Mouse (Mus musculus): Measurements from ENCODE around the gene Zfp281.

Gene Zfp281

GRCm38 (mm10) chr1:136611803-136612202, 12.9 kb upstream of the Zfp281 start:
- no peak for DNase-seq (ENCODE audit: extremely low spot score, low read depth, low spot score)

- no peak for DNase-seq (ENCODE audit: extremely low spot score, low read depth, low spot score)
These were observed 11.4 kb upstream of the Zfp281 start for GRCm38 (mm10) chr1:136613300-136613751.

- DNase-seq (ENCODE audit: extremely low spot score, low read depth, low spot score), result no peak
These were observed 9.8 kb upstream of the Zfp281 start for GRCm38 (mm10) chr1:136614748-136615440.

- DNase-seq (ENCODE audit: extremely low spot score, low read depth, low spot score), result no peak
These were observed 7.4 kb upstream of the Zfp281 start for GRCm38 (mm10) chr1:136617163-136617788.

GRCm38 (mm10) chr1:136618570-136618969, 6.1 kb upstream of the Zfp281 start:
- no peak for DNase-seq (ENCODE audit: extremely low spot score, low read depth, low spot score)

- no peak for DNase-seq (ENCODE audit: extremely low spot score, low read depth, low spot score)
These were observed 556 bp downstream of the Zfp281 start for GRCm38 (mm10) chr1:136625019-136625895.

- no peak for DNase-seq (ENCODE audit: extremely low spot score, low read depth, low spot score)
These were observed 1.4 kb downstream of the Zfp281 start for GRCm38 (mm10) chr1:136626141-136626540.

GRCm38 (mm10) chr1:136626756-136627155, 2.1 kb downstream of the Zfp281 start:
- DNase-seq (ENCODE audit: extremely low spot score, low read depth, low spot score), result no peak

GRCm38 (mm10) chr1:136627591-136627990, 2.9 kb downstream of the Zfp281 start:
- DNase-seq (ENCODE audit: extremely low spot score, low read depth, low spot score), result no peak

- no peak for DNase-seq (ENCODE audit: extremely low spot score, low read depth, low spot score)
These were observed 8.2 kb downstream of the Zfp281 start for GRCm38 (mm10) chr1:136632891-136633290.

GRCm38 (mm10) chr1:136635644-136636043, 10.9 kb downstream of the Zfp281 start:
- no peak for DNase-seq (ENCODE audit: extremely low spot score, low read depth, low spot score)

- no peak for DNase-seq (ENCODE audit: extremely low spot score, low read depth, low spot score)
These were observed 12.2 kb downstream of the Zfp281 start for GRCm38 (mm10) chr1:136636946-136637345.

- DNase-seq (ENCODE audit: extremely low spot score, low read depth, low spot score), result no peak
These were observed 13.0 kb downstream of the Zfp281 start for GRCm38 (mm10) chr1:136637696-136638095.

GRCm38 (mm10) chr1:136638211-136638610, 13.5 kb downstream of the Zfp281 start:
- DNase-seq (ENCODE audit: extremely low spot score, low read depth, low spot score), result no peak

GRCm38 (mm10) chr1:136638699-136639098, 14.0 kb downstream of the Zfp281 start:
- DNase-seq (ENCODE audit: extremely low spot score, low read depth, low spot score), result no peak

- no peak for DNase-seq (ENCODE audit: extremely low spot score, low read depth, low spot score)
These were observed 14.5 kb downstream of the Zfp281 start for GRCm38 (mm10) chr1:136639221-136639620.

- no peak for DNase-seq (ENCODE audit: extremely low spot score, low read depth, low spot score)
These were observed 18.0 kb downstream of the Zfp281 start for GRCm38 (mm10) chr1:136642701-136643100.

GRCm38 (mm10) chr1:136644486-136644885, 19.8 kb downstream of the Zfp281 start:
- no peak for DNase-seq (ENCODE audit: extremely low spot score, low read depth, low spot score)

- DNase-seq (ENCODE audit: extremely low spot score, low read depth, low spot score), result no peak
These were observed 21.3 kb downstream of the Zfp281 start for GRCm38 (mm10) chr1:136645849-136646625.

- no peak for DNase-seq (ENCODE audit: extremely low spot score, low read depth, low spot score)
These were observed 27.4 kb downstream of the Zfp281 start for GRCm38 (mm10) chr1:136652066-136652465.

- DNase-seq (ENCODE audit: extremely low spot score, low read depth, low spot score), result no peak
These were observed 28.8 kb downstream of the Zfp281 start for GRCm38 (mm10) chr1:136653526-136653925.

All from hindlimb bud, embryonic 11.5 days (tissue).